Mouse (Mus musculus) gastrocnemius, postnatal 25 days (tissue): ENCODE measurements around the gene Suox. TPM values are rescaled to one million over a fixed set of nuclear protein-coding genes. Genes with fewer than 3 reads are reported as not detected.
"Not testable (repeated sequence)": the region's sequence is repeated elsewhere in the genome, so short reads cannot be mapped to it uniquely, and the experiment has no call there.

Experiments used
- DNase-seq: peaks from one replicate; pipeline ENCODE4 v3.0.0; 2022
- long read RNA-seq, 2 experiments: library from polyadenylated mRNA; stranded (forward); transcript quantifications; one replicate each; pipeline ENCODE4 v2.0.0; 2021
- total RNA-seq, 2 experiments: library from RNA; stranded (reverse); gene quantifications; 1 replicate in 1 of 2; 2 replicates in 1 of 2; pipeline ENCODE4 v1.2.3; 2021

Gene Suox
- total RNA-seq = 10 to 100 TPM; 17.7 to 20.7 TPM
- long read RNA-seq, experiment 1, transcript Suox-201 (4 exons, 2,497 nt) = major isoform, 11 of 14 reads
- long read RNA-seq, experiment 1, partial matches to known transcripts = 2 of 14 reads
- long read RNA-seq, experiment 1, other reads (novel, unspliced or antisense) = 1 of 14 reads
- long read RNA-seq, experiment 2, transcript Suox-201 (4 exons, 2,497 nt) = major isoform, 21 of 27 reads
- long read RNA-seq, experiment 2, partial matches to known transcripts = 6 of 27 reads
- long read RNA-seq, experiment 2, other reads (novel, unspliced or antisense) = 0 of 27 reads

DNA sequence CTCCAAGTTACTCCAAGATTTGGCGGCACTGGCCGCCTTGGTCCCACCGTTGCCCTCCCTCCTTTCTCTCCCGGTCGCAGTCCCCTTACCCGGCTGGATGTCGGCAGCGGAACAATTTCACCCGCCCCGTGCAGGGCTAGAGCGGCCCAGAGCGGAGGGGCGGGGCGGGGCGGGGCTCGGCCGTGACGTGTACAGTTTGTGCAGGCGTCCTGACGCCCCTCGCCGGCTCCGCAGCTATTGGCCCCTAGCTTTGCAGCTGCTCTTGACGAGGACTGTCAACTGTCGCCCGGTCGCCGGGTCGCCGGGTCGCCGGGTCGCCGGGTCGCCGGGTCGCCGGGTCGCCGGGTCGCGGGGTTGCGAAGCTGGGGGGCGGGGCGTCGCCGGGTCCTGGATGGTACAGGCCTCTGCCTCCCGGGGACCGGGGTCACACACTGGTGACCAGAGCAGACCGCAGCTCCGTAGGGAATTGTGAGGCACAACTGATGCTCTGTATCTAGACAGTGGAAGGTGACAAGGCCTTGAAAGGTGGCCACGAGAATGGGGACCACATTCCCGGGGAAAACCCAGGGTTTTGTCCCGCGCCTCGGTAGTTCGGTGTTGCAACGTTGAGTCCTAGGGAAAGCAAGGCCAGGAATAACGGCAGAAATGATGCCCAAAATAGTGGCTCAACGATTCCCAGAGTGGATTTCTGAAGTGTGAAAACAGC is at the start of gene Suox:
Gene Suox, minus strand, starts transcription at position 311 of the 706 bp plus-strand sequence.
- peak; percentile 88 for DNase-seq

DNA sequence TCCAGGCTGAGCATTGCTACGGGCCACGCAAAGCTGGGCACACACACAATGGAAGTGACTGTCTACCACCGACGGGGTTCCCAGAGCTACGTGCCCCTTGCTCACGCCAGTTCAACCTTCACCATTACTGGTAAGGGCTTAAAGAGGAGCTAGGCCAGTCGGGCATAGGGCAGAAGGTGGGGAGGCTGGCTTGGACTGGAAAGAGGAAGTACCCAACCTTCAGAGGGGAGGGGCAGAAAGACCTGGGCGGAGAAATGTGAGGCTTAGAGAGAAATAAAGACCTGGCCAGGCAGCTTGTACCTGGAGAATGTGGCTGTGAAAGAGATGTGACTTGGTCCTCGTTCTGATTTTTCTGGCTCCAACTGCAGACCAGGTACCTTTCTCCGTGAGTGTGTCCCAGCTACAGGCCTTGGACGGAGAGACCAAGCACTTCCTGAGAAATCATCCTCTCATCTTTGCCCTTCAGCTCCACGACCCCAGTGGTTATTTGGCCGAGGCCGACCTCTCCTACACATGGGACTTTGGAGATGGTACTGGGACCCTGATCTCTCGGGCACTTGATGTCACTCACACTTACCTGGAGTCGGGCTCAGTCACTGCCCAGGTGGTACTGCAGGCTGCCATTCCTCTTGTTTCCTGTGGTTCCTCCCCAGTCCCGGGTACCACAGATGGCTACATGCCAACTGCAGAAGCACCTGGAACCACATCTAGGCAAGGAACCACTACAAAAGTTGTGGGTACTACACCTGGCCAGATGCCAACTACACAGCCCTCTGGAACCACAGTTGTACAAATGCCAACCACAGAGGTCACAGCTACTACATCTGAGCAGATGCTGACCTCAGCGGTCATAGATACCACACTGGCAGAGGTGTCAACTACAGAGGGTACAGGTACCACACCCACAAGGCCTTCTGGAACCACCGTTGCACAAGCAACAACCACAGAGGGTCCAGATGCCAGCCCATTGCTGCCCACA is 42.0 kb upstream of the Suox start:
- DNase-seq = no peak

- DNase-seq = not testable (repeated sequence)
Observed at GRCm38 (mm10) chr10:128711318-128711717, 37.4 kb upstream of the Suox start.

- DNase-seq = no peak
Observed at GRCm38 (mm10) chr10:128705317-128705693, 31.4 kb upstream of the Suox start.

DNA sequence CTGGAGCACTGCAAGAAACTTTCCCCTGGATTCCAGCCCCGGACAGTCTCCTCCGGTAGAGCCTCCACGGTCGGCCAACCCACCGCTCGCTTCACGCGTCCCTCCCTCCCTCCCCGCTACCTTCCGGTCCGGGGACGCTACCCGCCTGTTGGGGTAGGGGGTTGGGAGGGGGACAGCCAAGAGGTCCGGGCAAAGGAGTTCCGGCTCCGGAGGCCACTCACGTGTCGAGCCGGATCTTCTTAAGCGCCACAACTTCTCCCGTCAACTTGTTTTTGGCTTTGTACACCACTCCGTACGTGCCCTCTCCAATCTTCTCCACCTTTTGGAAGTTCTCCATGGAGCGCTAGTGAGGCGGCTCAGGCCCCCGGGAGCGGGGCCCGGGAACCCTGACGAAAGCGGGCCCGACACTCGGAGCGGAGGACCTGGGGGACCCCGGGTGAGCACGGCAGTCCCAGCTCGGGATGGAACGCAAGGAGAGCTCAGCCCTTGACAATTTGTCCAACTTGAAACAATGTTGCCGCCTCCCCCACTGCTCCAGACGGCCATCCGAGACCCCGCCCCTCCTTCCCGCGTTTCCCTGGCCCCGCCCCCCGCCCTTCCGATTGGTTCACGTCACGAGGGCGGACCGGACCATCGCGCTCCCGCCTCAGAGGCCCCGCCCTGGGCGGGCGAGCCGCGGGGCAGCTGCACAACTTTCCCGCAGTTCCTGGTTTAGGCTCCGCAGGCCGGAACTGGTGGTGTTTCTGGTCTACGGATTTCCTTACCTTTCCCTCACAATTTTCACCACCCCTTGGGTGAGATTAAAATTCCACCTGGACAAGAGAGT is 30.8 kb upstream of the Suox start, which contains the start of gene Cdk2:
Gene Cdk2, minus strand, starts transcription at position 541 of the 826 bp plus-strand sequence.
- DNase-seq = peak; percentile 94

DNA sequence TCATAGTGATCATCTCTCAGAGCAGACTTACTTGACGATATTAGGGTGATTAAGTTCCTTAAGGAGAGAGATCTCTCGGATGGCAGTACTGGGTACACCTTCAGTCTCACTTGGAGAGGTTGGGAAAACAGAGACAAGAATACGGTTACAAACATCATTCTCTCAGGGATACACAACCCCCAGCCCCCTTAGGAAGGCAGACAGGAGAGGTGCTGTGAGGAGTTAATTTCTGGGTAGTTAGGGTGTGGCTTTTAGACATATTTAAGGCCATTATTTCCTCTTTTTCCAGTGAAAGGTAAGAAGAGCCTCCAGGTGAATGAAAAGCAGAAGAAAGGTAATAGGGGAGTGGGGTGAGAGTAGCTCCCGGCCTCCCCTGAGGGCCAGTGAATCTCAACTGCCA is 30.0 kb upstream of the Suox start, which contains the start of gene Pmel:
Gene Pmel, plus strand, starts transcription at position 301 of the 400 bp plus-strand sequence.
- DNase-seq = no peak

DNA sequence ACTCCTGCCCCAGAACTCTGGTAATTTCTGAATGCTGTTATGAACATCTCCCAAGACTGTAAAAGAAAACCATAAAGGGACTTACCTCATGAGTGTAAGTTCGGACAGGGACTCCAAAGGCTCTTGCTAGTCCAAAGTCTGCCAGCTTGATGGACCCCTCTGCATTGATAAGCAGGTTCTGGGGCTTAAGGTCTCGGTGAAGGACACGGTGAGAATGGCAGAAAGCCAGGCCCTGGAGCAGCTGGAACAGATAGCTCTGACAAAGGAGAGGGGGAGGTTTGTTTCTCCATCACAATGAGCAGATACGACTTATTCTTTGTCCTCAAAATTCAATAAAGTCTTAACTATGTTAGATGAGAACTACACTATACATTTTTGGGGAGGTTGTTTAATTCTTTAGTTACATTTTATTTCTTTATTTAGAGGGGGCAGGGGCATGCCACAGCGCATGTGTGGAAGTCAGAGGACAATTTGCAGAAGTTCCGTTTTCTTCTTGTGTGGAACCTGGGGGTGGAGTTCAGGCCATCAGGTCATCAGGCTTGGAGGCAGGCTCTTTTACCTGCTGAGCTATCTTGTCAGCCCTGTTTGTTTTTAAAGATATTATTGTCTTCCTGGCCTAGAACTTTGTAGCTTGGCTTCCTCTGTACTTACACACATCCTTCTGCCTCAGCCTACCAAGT is 28.6 kb upstream of the Suox start:
- DNase-seq = no peak

- no peak for DNase-seq
Observed at GRCm38 (mm10) chr10:128700712-128701111, 26.8 kb upstream of the Suox start.

DNA sequence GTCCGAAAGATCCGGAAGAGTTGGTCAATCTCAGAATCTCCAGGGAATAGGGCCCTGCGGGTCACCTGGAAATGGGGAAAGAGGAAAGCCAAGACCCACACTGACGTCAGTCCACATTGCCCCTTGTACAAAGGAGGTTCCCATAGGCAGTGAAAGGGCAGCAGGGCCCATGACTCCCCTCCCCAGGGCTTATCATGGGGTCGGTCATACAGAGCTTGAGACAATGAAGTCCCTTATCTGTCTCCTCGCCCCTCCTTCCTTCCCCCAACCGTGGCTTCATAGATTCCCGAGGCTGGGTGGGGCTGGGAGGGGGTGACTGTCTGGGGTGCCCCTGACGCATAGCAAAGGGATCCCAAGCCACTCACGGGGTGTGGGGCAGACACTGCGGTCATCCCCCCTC is 25.7 kb upstream of the Suox start:
- DNase-seq = no peak

DNA sequence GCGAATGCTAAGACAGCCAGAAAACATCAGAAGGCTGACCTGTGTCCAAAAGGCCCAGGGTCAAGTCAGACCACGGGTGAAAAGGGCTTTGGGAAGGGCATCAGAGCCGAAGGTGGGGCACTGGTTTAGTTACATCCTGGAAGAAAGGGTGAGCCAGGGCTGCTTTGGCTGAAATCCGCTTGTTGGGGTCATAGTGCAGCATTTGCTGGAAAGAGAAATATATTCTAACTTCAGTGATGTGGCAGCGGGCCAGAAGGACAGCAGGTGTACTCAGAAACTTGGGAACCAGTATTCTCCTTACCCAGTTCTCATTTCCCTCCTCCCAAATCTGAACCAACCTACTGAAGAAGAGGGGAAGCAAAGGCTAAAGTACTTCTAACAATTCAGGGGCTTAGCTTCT is 25.1 kb upstream of the Suox start:
- no peak for DNase-seq

GRCm38 (mm10) chr10:128697072-128697725 is 23.3 kb upstream of the Suox start:
- no peak for DNase-seq

- DNase-seq = peak; percentile 99
Observed at GRCm38 (mm10) chr10:128695992-128696807, 22.3 kb upstream of the Suox start, which contains the start of gene Rab5b. TSS of gene Rab5b (minus strand) at chr10:128696264.

DNA sequence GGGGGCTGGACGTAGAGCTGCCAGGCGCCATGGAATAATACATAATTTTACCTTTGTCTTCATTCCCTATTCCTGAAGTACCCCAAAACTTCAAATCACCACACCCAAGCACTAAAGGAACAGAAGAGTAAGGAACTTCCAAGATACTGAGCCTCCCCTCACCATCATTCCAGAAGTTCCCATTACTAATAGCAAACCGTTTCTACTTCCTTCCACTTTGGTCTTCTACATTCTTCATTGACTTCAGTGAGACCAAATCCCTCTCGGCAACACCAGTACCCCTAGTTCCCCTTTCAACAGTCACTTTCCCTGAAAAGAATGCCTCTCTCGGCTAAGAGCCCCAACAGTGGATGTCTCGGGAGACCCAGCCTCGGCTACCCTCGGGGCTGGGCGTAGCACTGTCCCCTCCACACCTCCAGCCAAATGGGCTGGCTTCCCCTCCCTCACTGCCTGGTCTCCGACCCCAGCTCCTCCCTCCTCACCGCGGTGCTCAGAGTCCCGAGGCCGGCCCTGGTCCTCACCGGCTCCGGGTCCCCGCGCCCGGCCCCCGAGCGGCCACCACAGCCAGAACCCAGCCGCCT is 21.6 kb upstream of the Suox start:
- DNase-seq = no peak

GRCm38 (mm10) chr10:128674469-128675008 is 666 bp upstream of the Suox start:
- no peak for DNase-seq

DNA sequence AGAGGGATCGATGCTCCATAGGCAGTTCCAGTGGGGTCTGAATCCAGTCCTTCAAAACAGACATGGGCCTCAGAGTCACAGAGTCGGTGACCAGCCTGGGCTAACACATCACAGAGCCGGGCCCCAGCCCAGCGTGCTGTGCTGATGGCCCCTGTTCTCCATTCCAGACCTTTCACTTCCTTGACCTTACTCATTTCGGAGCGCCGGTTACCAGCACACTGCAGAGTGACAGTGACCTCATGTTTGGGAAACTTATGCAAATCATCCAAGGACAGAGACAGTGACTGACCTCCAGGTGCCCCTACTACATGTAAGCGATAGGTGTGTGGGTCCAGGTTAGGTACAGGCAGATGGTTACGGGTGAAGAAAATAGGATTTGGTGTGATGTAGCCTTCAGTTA is 2.7 kb downstream of the Suox start:
- no peak for DNase-seq

DNA sequence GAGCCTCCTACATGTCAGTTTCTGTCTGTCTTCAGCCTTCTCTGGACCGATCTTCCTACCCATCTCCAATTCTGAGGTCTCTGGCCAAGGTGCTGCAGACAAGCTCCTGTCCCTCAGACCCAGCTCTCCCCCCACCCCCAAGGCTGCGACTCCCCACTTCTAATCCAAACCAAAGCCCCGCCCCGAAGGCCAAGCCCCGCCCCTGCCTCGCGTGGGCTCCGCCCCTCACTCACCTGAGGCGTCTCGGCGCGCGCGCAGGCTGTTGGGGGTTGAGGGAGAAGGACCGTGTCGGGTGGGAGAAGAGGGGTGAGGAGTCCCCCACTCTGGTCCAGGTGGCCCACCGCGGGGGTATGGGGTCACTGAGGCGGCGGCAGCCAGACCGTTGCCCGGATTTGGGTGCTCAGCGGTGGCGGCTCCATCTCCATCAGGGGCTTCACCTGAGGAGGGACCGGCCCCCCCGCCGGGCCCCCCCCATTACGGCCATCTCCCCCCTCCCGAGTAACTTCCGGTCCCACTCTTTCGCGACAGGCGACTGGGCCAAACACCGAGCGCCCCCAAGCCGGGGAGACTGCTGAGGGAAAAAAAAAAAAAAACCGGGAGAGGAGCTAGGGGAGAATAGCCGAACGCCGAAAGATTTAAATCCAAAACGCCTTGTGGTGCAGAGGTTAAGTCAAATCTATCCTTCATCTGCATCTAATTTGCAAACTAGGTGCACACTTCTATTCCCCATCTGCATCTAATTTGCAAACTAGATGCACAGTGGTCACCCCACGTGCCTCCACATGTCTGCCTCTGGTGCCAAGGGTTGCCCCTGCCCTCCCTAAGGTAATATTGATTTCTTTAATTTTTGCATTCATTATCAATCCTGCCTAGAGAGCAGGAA is 4.8 kb downstream of the Suox start:
- DNase-seq = no peak

DNA sequence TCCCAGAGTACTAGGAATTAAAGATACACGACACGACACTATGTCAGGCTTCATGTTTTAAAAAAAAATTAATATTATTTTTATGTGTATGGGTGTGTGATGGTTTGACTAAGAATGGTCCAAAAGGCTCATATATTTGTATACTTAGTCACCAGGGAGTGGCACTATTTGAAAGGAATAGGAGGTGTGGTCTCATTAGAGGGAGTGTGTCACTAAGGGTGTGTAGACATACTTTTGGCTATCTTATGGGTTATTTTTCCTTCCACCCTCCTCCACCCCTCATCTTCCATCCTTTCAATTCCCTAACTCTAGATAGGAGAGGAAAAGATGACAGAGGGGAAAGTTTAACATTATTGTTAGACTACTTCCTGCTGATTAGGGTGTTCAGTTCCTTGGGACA is 8.1 kb downstream of the Suox start:
- DNase-seq = no peak

- DNase-seq = no peak
Observed at GRCm38 (mm10) chr10:128665307-128665706, 8.6 kb downstream of the Suox start.
